Comparison of ENCODE assay signal across 22 mouse cellular contexts in genomic region chr3:58318756-58319155, GRCm38 (mm10).
DNase-seq lines count a peak whose midpoint lies in the region; ATAC-seq and TF ChIP-seq lines count a peak whose summit lies in the region.
"Had no signal": no experiment of that assay in that cellular context is flagged by ENCODE, and none has a peak within 500 bp of the region (broad histone marks: within the 10 kb centered on the region; RNA-seq: fewer than 3 reads in every experiment).

No protein-coding gene starts in this region.

- no peak overlapping the region for H3K27ac ChIP-seq in CH12.LX (ENCODE audit: insufficient read depth, low read depth)
- no peak overlapping the region for H3K27ac ChIP-seq in forebrain, embryonic 11.5 days (ENCODE audit: low read depth, low read length)
- H3K27ac ChIP-seq: embryonic facial prominence, embryonic 12.5 days; forebrain, embryonic 13.5 days; gastrocnemius, adult 2 months; heart, embryonic 10.5 days; hindbrain, embryonic 13.5 days had no signal

- intact Hi-C loops in heart, postnatal 36 days (cut with DNase I), result no loop called here

- H3K4me1 ChIP-seq in CH12.LX (ENCODE audit: control insufficient read depth in 1 of 2, insufficient read depth in 2 of 2), result no peaks in the 10 kb centered on the region
- H3K4me1 ChIP-seq in forebrain, embryonic 11.5 days (replicated peaks; ENCODE audit: control insufficient read depth, insufficient read depth, low read length), result no peaks in the 10 kb centered on the region
- H3K4me1 ChIP-seq: embryonic facial prominence, embryonic 12.5 days; forebrain, embryonic 13.5 days; hindbrain, embryonic 13.5 days had no signal

- dilution Hi-C loops in CH12.LX (cut with MboI; ENCODE audit: extremely low pct_ligation_motif_present, extremely low pct_unique_long_range_greater_than_20kb, low sequenced_read_pairs), result no loop called here

- no peaks in the 10 kb centered on the region for H3K27me3 ChIP-seq in CH12.LX (replicated peaks)
- H3K27me3 ChIP-seq in forebrain, embryonic 11.5 days (ENCODE audit: control insufficient read depth, insufficient read depth, low read length), result no peaks in the 10 kb centered on the region
- H3K27me3 ChIP-seq: embryonic facial prominence, embryonic 12.5 days; forebrain, embryonic 13.5 days; hindbrain, embryonic 13.5 days had no signal

- TF ChIP-seq CTCF in CH12.LX (conservative IDR thresholded peaks at IDR 0.05 in 1 of 2, IDR thresholded peaks at IDR 0.05 in 1 of 2; ENCODE audit: low read depth in 2 of 2, low read length in 2 of 2), result no peak

- in situ Hi-C loops in CH12.LX (cut with MboI; ENCODE audit: low pct_ligation_motif_present, low pct_unique_long_range_greater_than_20kb, low sequenced_read_pairs), result no loop called here

- TF ChIP-seq RAD21 in CH12.LX (IDR thresholded peaks at IDR 0.05; ENCODE audit: low read depth, low read length), result no peak

- H3K9me3 ChIP-seq in CH12.LX (replicated peaks; ENCODE audit: low read length), result no peaks in the 10 kb centered on the region
- no peaks in the 10 kb centered on the region for H3K9me3 ChIP-seq in forebrain, embryonic 11.5 days (ENCODE audit: control insufficient read depth, low read length)
- H3K9me3 ChIP-seq: embryonic facial prominence, embryonic 12.5 days; forebrain, embryonic 13.5 days; heart, embryonic 10.5 days; hindbrain, embryonic 13.5 days had no signal

- no peaks in the 10 kb centered on the region for H3K36me3 ChIP-seq in CH12.LX (replicated peaks in 1 of 2; ENCODE audit: control insufficient read depth in 1 of 2, insufficient read depth in 1 of 2, low read length in 1 of 2)
- H3K36me3 ChIP-seq in forebrain, embryonic 11.5 days (ENCODE audit: control insufficient read depth, insufficient read depth, low read length), result no peaks in the 10 kb centered on the region
- H3K36me3 ChIP-seq: embryonic facial prominence, embryonic 12.5 days; heart, embryonic 10.5 days; hindbrain, embryonic 13.5 days had no signal

- peak; percentile 30 for DNase-seq in heart, adult 11 months
- no peak for DNase-seq in heart, postnatal 36 days
- DNase-seq in CH12.LX (ENCODE audit: extremely low read depth), result no peak
- peak; percentile 21 to 58 for DNase-seq in kidney, adult 8-10 months
- DNase-seq in kidney, postnatal 14 days, result peak; percentile 26
- no peak for DNase-seq in liver
- no peak for DNase-seq in forebrain, embryonic 11.5 days (ENCODE audit: low spot score)
- no peak for DNase-seq in thymus, adult 18-20 months
- DNase-seq: adrenal gland, postnatal 10 days; B cell, adult 2 months; cerebellum, adult 11 months; cerebellum, adult 8-10 months; cerebellum, postnatal 14 days; forebrain, postnatal 0 days; gastrocnemius, adult 2 months; gastrocnemius, postnatal 25 days; heart, postnatal 10 days had no signal

- TF ChIP-seq EP300 in CH12.LX (IDR thresholded peaks at IDR 0.05; ENCODE audit: low read length), result no peak

- H3K79me2 ChIP-seq in CH12.LX (replicated peaks; ENCODE audit: control insufficient read depth, extremely low read depth, insufficient read depth, poor library complexity, severe bottlenecking), result no peaks in the 10 kb centered on the region

- no peak for TF ChIP-seq POLR2A in CH12.LX (IDR thresholded peaks at IDR 0.05; ENCODE audit: low read depth, low read length)

- 80% methylated on average over 2 of the region's 2 CpGs for WGBS in forebrain, embryonic 11.5 days

- no peak overlapping the region for H3K4me2 ChIP-seq in CH12.LX (ENCODE audit: insufficient read depth, low read depth, poor library complexity, severe bottlenecking)
- H3K4me2 ChIP-seq in forebrain, embryonic 11.5 days (ENCODE audit: low read depth, low read length, severe bottlenecking), result no peak overlapping the region
- H3K4me2 ChIP-seq: embryonic facial prominence, embryonic 12.5 days; forebrain, embryonic 13.5 days; hindbrain, embryonic 13.5 days had no signal

- no peak for ATAC-seq in forebrain, embryonic 11.5 days (replicated peaks; ENCODE audit: low FRiP score)
- ATAC-seq: CD4-positive, CD25-positive, alpha-beta regulatory T cell, adult 4 months; forebrain, embryonic 13.5 days; forebrain, postnatal 0 days had no signal

- H3K4me3 ChIP-seq in CH12.LX (replicated peaks in 1 of 3; ENCODE audit: low read depth in 2 of 3, low read length in 2 of 3, poor library complexity in 1 of 3), result no peak overlapping the region
- no peak overlapping the region for H3K4me3 ChIP-seq in forebrain, embryonic 11.5 days (ENCODE audit: low read depth, low read length)
- H3K4me3 ChIP-seq: embryonic facial prominence, embryonic 12.5 days; forebrain, embryonic 13.5 days; gastrocnemius, adult 2 months; heart, embryonic 10.5 days; hindbrain, embryonic 13.5 days had no signal

- no peak overlapping the region for H3K9ac ChIP-seq in CH12.LX (ENCODE audit: insufficient read depth, low read depth)
- H3K9ac ChIP-seq in forebrain, embryonic 11.5 days (ENCODE audit: low read length), result no peak overlapping the region
- H3K9ac ChIP-seq: embryonic facial prominence, embryonic 12.5 days; forebrain, embryonic 13.5 days; forebrain, postnatal 0 days; hindbrain, embryonic 13.5 days had no signal

TF ChIP-seq in CH12.LX, 34 proteins besides CTCF, POLR2A, EP300 and RAD21:
- TF ChIP-seq ZNF384 (IDR thresholded peaks at IDR 0.05; ENCODE audit: low read depth, low read length), result peak; percentile 62
- no peak for TF ChIP-seq CHD2 (IDR thresholded peaks at IDR 0.05; ENCODE audit: low read length)
TF ChIP-seq in CH12.LX: peak in this region for 1.

Comparison
In these comparisons a context has a peak if more than half of its experiments do, and no peak if none do; other contexts are left out.
1. DNase-seq: peak in heart, adult 11 months (single experiment), kidney, adult 8-10 months (2 of 2) and kidney, postnatal 14 days (single experiment); none in heart, postnatal 36 days (0 of 2), CH12.LX (single experiment), liver (single experiment), forebrain, embryonic 11.5 days (single experiment) and thymus, adult 18-20 months (0 of 2).